Mouse (Mus musculus): Measurements from ENCODE around the gene Acap1.

DNA sequence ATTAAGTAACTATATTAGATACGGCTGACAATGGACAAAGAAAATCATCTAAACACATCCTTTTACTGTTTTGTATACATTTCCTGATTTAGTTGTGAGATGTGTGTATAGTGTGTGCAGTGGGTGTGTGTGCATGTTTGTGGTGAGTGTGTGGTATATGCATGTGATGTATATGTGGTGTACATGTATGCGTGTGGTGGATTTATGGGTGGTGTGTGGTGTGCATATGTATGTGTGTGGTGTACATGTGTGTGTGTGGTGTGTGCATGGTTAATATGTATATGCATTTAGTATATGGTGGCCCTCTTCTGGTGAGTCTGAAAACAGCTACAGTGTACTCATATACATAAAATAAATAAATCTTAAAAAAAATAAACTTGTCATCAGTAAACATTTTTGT is 32.2 kb upstream of the Acap1 start:
- TF ChIP-seq POLR2A (IDR thresholded peaks at IDR 0.05; ENCODE audit: borderline replicate concordance, control insufficient read depth, low read depth, low read length): no peak
- no peak for TF ChIP-seq CTCF (IDR thresholded peaks at IDR 0.05; ENCODE audit: control insufficient read depth, insufficient read depth, low read length)

Measured in bone marrow, adult 2 months (tissue).